Mouse (Mus musculus): ENCODE measurements around the gene Dgkd.

DNA sequence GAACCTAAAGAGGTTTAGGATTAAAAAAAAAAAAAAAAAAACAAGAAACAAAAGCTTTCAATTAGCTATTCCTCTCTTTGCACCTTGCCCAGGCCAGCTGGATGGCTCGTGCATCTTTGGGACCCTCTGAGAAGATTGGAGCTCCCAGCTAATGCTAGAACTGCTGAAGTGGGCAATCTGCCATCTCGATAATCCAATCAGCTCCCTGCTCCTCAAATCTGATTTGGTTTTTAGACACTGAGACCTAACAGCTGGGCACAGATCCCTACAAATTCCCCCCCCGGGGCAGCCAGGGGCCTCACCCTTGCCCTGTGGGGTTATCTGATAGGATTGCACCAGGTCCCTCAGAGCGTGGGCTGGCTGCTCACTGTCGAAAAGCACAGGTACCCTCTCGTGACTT is 49.5 kb upstream of the Dgkd start, which contains the start of gene Sag:
- TF ChIP-seq POLR2A (IDR thresholded peaks at IDR 0.05; ENCODE audit: borderline replicate concordance, control insufficient read depth, low read depth, low read length) (no peak), CTCF (IDR thresholded peaks at IDR 0.05; ENCODE audit: control insufficient read depth, insufficient read depth, low read length) (no peak)

Measured in bone marrow, adult 2 months (tissue).